10 mouse cellular contexts compared by ENCODE assay signal in genomic region chr5:74455510-74456269, GRCm38 (mm10).
A peak's percentile ranks its signal among the peaks of the same experiment; 100 is the strongest.
DNase-seq lines count a peak whose midpoint lies in the region; ATAC-seq and TF ChIP-seq lines count a peak whose summit lies in the region.
"Had no signal": no experiment of that assay in that cellular context is flagged by ENCODE, and none has a peak within 500 bp of the region (broad histone marks: within the 10 kb centered on the region; RNA-seq: fewer than 3 reads in every experiment).

No protein-coding gene starts in this region.

- no peak for TF ChIP-seq POLR2A in ES-Bruce4 (IDR thresholded peaks at IDR 0.05; ENCODE audit: insufficient read depth, low read length)

- TF ChIP-seq EP300 in ES-Bruce4 (IDR thresholded peaks at IDR 0.05; ENCODE audit: insufficient read depth, low read depth, low read length): no peak
- no peak for TF ChIP-seq EP300 in liver, embryonic 14.5 days (IDR thresholded peaks at IDR 0.05; ENCODE audit: low read depth)

- 0 out of 2 replicates have a peak, but pooled peaks have one; percentile 10 for ATAC-seq in liver, embryonic 11.5 days (replicated peaks; ENCODE audit: low FRiP score)
- no peak for ATAC-seq in liver, embryonic 14.5 days (ENCODE audit: insufficient read depth)
- ATAC-seq: midbrain, embryonic 15.5 days had no signal

- H3K4me2 ChIP-seq in liver, embryonic 11.5 days: no peak overlapping the region
- H3K4me2 ChIP-seq in liver, embryonic 14.5 days (ENCODE audit: low read depth): no peak overlapping the region
- H3K4me2 ChIP-seq: embryonic facial prominence, embryonic 12.5 days; midbrain, embryonic 15.5 days had no signal

- H3K9me3 ChIP-seq in liver, embryonic 11.5 days (ENCODE audit: control insufficient read depth, low read length): no peaks in the 10 kb centered on the region
- H3K9me3 ChIP-seq in ES-Bruce4 (replicated peaks; ENCODE audit: control insufficient read depth, insufficient read depth, low read length, poor library complexity, severe bottlenecking): no peaks in the 10 kb centered on the region
- H3K9me3 ChIP-seq in liver, embryonic 14.5 days (ENCODE audit: control insufficient read depth, low read length): no peaks in the 10 kb centered on the region
- H3K9me3 ChIP-seq: embryonic facial prominence, embryonic 12.5 days; midbrain, embryonic 15.5 days had no signal

- H3K4me1 ChIP-seq in liver, embryonic 11.5 days (replicated peaks; ENCODE audit: control insufficient read depth, insufficient read depth, low read length): no peaks in the 10 kb centered on the region
- H3K4me1 ChIP-seq in ES-Bruce4 (ENCODE audit: control insufficient read depth, insufficient read depth, low read length): no peaks in the 10 kb centered on the region
- H3K4me1 ChIP-seq in liver, embryonic 14.5 days (replicated peaks; ENCODE audit: control insufficient read depth in 2 of 2, insufficient read depth in 2 of 2, low read length in 1 of 2): no peaks in the 10 kb centered on the region
- H3K4me1 ChIP-seq: midbrain, embryonic 15.5 days had no signal

- TF ChIP-seq CTCF in ES-Bruce4 (IDR thresholded peaks at IDR 0.05; ENCODE audit: low read depth, low read length): peak; percentile 36
- TF ChIP-seq CTCF in liver, embryonic 14.5 days (IDR thresholded peaks at IDR 0.05; ENCODE audit: low read depth): peak; percentile 43; the same call in 1 of the 2 replicates

- H3K4me3 ChIP-seq in liver, embryonic 11.5 days (ENCODE audit: low read depth, low read length): no peak overlapping the region
- no peak overlapping the region for H3K4me3 ChIP-seq in ES-Bruce4 (ENCODE audit: low read depth, low read length)
- no peak overlapping the region for H3K4me3 ChIP-seq in liver, embryonic 14.5 days (ENCODE audit: insufficient read depth in 1 of 2, low read depth in 2 of 2, low read length in 2 of 2)
- H3K4me3 ChIP-seq: embryonic facial prominence, embryonic 12.5 days; midbrain, embryonic 15.5 days had no signal

- no peak overlapping the region for H3K27ac ChIP-seq in liver, embryonic 11.5 days (ENCODE audit: low read depth, low read length)
- no peak overlapping the region for H3K27ac ChIP-seq in ES-Bruce4 (ENCODE audit: insufficient read depth, low read length)
- no peak overlapping the region for H3K27ac ChIP-seq in liver, embryonic 14.5 days
- H3K27ac ChIP-seq: embryonic facial prominence, embryonic 12.5 days; midbrain, embryonic 15.5 days had no signal

- WGBS in liver, embryonic 11.5 days: 83% methylated on average over 6 of the region's 6 CpGs
- WGBS in liver, embryonic 14.5 days (ENCODE audit: insufficient replicate concordance): 78% methylated on average over 6 of the region's 6 CpGs

- H3K27me3 ChIP-seq in liver, embryonic 11.5 days (replicated peaks; ENCODE audit: control insufficient read depth, insufficient read depth, low read length): no peaks in the 10 kb centered on the region
- no peaks in the 10 kb centered on the region for H3K27me3 ChIP-seq in ES-Bruce4 (ENCODE audit: control insufficient read depth, insufficient read depth, low read length, poor library complexity, severe bottlenecking)
- no peaks in the 10 kb centered on the region for H3K27me3 ChIP-seq in liver, embryonic 14.5 days (ENCODE audit: control insufficient read depth, insufficient read depth, low read length)
- H3K27me3 ChIP-seq: embryonic facial prominence, embryonic 12.5 days; midbrain, embryonic 15.5 days had no signal

- no peaks in the 10 kb centered on the region for H3K36me3 ChIP-seq in liver, embryonic 11.5 days (ENCODE audit: control insufficient read depth, insufficient read depth, low read length)
- H3K36me3 ChIP-seq in ES-Bruce4 (ENCODE audit: control insufficient read depth, insufficient read depth, low read length, poor library complexity, severe bottlenecking): no peaks in the 10 kb centered on the region; the same call in 1 of the 2 replicates
- H3K36me3 ChIP-seq in liver, embryonic 14.5 days (replicated peaks; ENCODE audit: control insufficient read depth, insufficient read depth, low read depth): no peaks in the 10 kb centered on the region
- H3K36me3 ChIP-seq: embryonic facial prominence, embryonic 12.5 days; midbrain, embryonic 15.5 days had no signal

- no peak overlapping the region for H3K9ac ChIP-seq in liver, embryonic 11.5 days (ENCODE audit: low read depth, low read length)
- no peak overlapping the region for H3K9ac ChIP-seq in ES-Bruce4 (ENCODE audit: low read depth, poor library complexity, severe bottlenecking)
- no peak overlapping the region for H3K9ac ChIP-seq in liver, embryonic 14.5 days (replicated peaks)
- H3K9ac ChIP-seq: embryonic facial prominence, embryonic 12.5 days; midbrain, embryonic 15.5 days had no signal

- DNase-seq in liver, embryonic 11.5 days (ENCODE audit: low spot score): no peak
- DNase-seq in liver (no peak), WW6 (ENCODE audit: low read depth, low spot score) (peak; percentile 5)
- no peak for DNase-seq in liver, embryonic 14.5 days (ENCODE audit: low read depth in 3 of 3, low spot score in 3 of 3)
- no peak for DNase-seq in frontal cortex, postnatal 25 days (ENCODE audit: low spot score in 2 of 2)
- no peak for DNase-seq in yolk sac, embryonic 10.5 days (ENCODE audit: low spot score)
- DNase-seq: heart, postnatal 4 days had no signal
